8 mouse cellular contexts compared by ENCODE assay signal in genomic region chr10:78138812-78139523, GRCm38 (mm10). TPM values are rescaled to one million over a fixed set of nuclear protein-coding genes. Genes with fewer than 3 reads are reported as not detected.
A peak's percentile ranks its signal among the peaks of the same experiment; 100 is the strongest.
DNase-seq lines count a peak whose midpoint lies in the region; ATAC-seq lines count a peak whose summit lies in the region.

No protein-coding gene starts in this region.

- no peak overlapping the region for H3K4me3 ChIP-seq in embryonic facial prominence, embryonic 10.5 days
- no peak overlapping the region for H3K4me3 ChIP-seq in intestine, embryonic 15.5 days (replicated peaks)
- no peak overlapping the region for H3K4me3 ChIP-seq in lung, embryonic 15.5 days

- H3K27ac ChIP-seq in embryonic facial prominence, embryonic 10.5 days (replicated peaks) = peak overlapping the region; percentile 67
- peak overlapping the region; percentile 81 for H3K27ac ChIP-seq in intestine, embryonic 15.5 days
- peak overlapping the region; percentile 93 for H3K27ac ChIP-seq in lung, embryonic 15.5 days

- H3K27me3 ChIP-seq in embryonic facial prominence, embryonic 10.5 days (replicated peaks; ENCODE audit: low read depth, poor library complexity, severe bottlenecking) = no peaks in the 10 kb centered on the region
- no peaks in the 10 kb centered on the region for H3K27me3 ChIP-seq in intestine, embryonic 15.5 days (replicated peaks)
- no peaks in the 10 kb centered on the region for H3K27me3 ChIP-seq in lung, embryonic 15.5 days

- H3K9me3 ChIP-seq in embryonic facial prominence, embryonic 10.5 days = no peaks in the 10 kb centered on the region
- H3K9me3 ChIP-seq in intestine, embryonic 15.5 days = no peaks in the 10 kb centered on the region
- no peaks in the 10 kb centered on the region for H3K9me3 ChIP-seq in lung, embryonic 15.5 days

- no peaks in the 10 kb centered on the region for H3K36me3 ChIP-seq in embryonic facial prominence, embryonic 10.5 days (replicated peaks)
- H3K36me3 ChIP-seq in intestine, embryonic 15.5 days = no peaks in the 10 kb centered on the region
- H3K36me3 ChIP-seq in lung, embryonic 15.5 days = no peaks in the 10 kb centered on the region

- WGBS in embryonic facial prominence, embryonic 10.5 days = 58% methylated on average over 14 of the region's 14 CpGs
- 18% methylated on average over 14 of the region's 14 CpGs for WGBS in intestine, embryonic 15.5 days
- 17% methylated on average over 14 of the region's 14 CpGs for WGBS in lung, embryonic 15.5 days

- peaks cover 45% of the 10 kb centered on the region for H3K4me1 ChIP-seq in embryonic facial prominence, embryonic 10.5 days
- H3K4me1 ChIP-seq in intestine, embryonic 15.5 days (replicated peaks) = peaks cover 38% of the 10 kb centered on the region
- peaks cover 48% of the 10 kb centered on the region for H3K4me1 ChIP-seq in lung, embryonic 15.5 days

- H3K4me2 ChIP-seq in intestine, embryonic 15.5 days (replicated peaks) = peak overlapping the region; percentile 41
- peak overlapping the region; percentile 31; the same call in 1 of the 2 replicates for H3K4me2 ChIP-seq in lung, embryonic 15.5 days

- peak; percentile 51; the same call in 1 of the 2 replicates for ATAC-seq in frontal cortex, adult (ENCODE audit: low TSS enrichment)
- peak; percentile 50; the same call in 1 of the 2 replicates for ATAC-seq in intestine, embryonic 15.5 days
- ATAC-seq in lung, embryonic 15.5 days (ENCODE audit: borderline replicate concordance, extremely low read depth, low FRiP score, low TSS enrichment) = peak; percentile 84

- no peak for DNase-seq in frontal cortex, adult 2 months (ENCODE audit: extremely low spot score in 1 of 2, low spot score in 1 of 2)
- DNase-seq in embryonic facial prominence, embryonic 10.5 days (ENCODE audit: low spot score) = peak; percentile 47
- no peak for DNase-seq in MN1 (ENCODE audit: low spot score)
- no peak for DNase-seq in frontal cortex, postnatal 14 days (ENCODE audit: low spot score in 2 of 2)
- no peak for DNase-seq in B cell, adult 2 months

- H3K9ac ChIP-seq in intestine, embryonic 15.5 days = no peak overlapping the region
- no peak overlapping the region for H3K9ac ChIP-seq in lung, embryonic 15.5 days

RNA-seq across cellular contexts. Expression of gene D10Jhu81e, which starts 30.6 kb away (rescaled TPM):
- polyA plus RNA-seq in frontal cortex, adult 2 months (2012; rRNA removed) = 115 and 117 TPM in 2 replicates
- polyA plus RNA-seq in embryonic facial prominence, embryonic 10.5 days (2016; fragmentation: Nextera tagmentation; extraction: Ambion mirVana) = 17.0 and 17.6 TPM in 2 replicates
- 34.9 and 37.2 TPM in 2 replicates for polyA plus RNA-seq in intestine, embryonic 15.5 days (2015; fragmentation: Nextera tagmentation; extraction: Ambion mirVana)
- polyA plus RNA-seq in lung, embryonic 15.5 days (2015; fragmentation: Nextera tagmentation; extraction: Ambion mirVana) = 32.8 and 34.8 TPM in 2 replicates

RNA-seq across cellular contexts. Expression of gene Pwp2, which starts 46.0 kb away (rescaled TPM):
- 16.8 and 18.0 TPM in 2 replicates for polyA plus RNA-seq in frontal cortex, adult 2 months (2012; rRNA removed)
- polyA plus RNA-seq in embryonic facial prominence, embryonic 10.5 days (2016; fragmentation: Nextera tagmentation; extraction: Ambion mirVana) = 32.1 and 35.3 TPM in 2 replicates
- 17.5 and 17.7 TPM in 2 replicates for polyA plus RNA-seq in intestine, embryonic 15.5 days (2015; fragmentation: Nextera tagmentation; extraction: Ambion mirVana)
- polyA plus RNA-seq in lung, embryonic 15.5 days (2015; fragmentation: Nextera tagmentation; extraction: Ambion mirVana) = 19.4 and 19.7 TPM in 2 replicates
